Mouse (Mus musculus) lung, postnatal 0 days (tissue): ENCODE measurements around the gene Krt20.

ENCODE experiments used
- CTCF ChIP-seq: IDR thresholded peaks from 2 replicates; pipeline ENCODE4 v1.5.1; 2016; ENCODE audit warnings: antibody characterized with exemption, mild to moderate bottlenecking
- EP300 ChIP-seq: IDR thresholded peaks from 2 replicates; pipeline ENCODE4 v1.6.1; 2016; ENCODE audit warnings: antibody characterized with exemption, mild to moderate bottlenecking, control low read depth

GRCm38 (mm10) chr11:99468566-99468965 lies 30.6 kb upstream of the Krt20 start:
- TF ChIP-seq CTCF (no peak), EP300 (no peak)
